Mouse (Mus musculus) spleen, adult 12 weeks (tissue): ENCODE measurements around the gene Dpy19l2.
"Not testable (repeated sequence)": the region's sequence is repeated elsewhere in the genome, so short reads cannot be mapped to it uniquely, and the experiment has no call there.

Experiments used
- DNase-seq: peaks from one replicate; pipeline ENCODE4 v3.0.0; 2022; ENCODE audit warnings: low spot score

Dpy19l2 gene

DNA sequence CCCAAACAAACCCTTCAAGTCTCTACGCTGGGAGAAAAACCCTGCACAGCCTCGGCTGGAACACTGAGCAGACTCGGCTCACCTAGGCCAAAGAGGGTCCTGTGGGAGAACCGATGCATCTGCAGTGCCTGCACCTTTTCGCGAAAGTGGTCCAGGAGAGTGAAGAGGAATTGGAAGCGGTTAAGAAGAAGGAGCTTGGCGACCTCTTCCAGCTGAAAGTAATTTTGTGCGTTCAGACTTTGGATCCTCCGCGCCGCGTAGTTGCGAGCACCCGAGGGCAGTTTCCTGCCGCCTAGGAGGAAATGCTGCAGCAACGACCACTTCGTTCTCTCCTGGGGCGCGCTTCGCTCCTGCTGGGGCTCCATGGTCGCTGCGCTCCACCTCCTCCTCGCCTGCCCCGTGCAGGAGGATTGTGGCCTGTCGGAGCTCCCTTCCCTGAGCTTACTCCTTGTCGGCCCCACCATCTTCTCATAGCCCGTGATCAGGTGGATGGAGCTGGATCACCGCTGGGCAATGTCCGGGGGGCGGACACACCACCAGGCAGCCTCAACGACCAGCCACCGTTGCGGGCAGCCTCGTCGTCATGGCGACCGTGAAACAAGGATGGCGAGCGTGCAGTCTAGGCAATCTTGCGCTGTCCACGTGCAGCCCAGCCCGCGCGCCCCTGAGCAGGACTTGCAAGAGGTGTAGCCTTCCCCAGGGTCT, at the start of gene Dpy19l2:
Gene Dpy19l2 (minus strand): TSS at position 594 of the 705 bp plus-strand sequence.
- DNase-seq, result no peak

DNA sequence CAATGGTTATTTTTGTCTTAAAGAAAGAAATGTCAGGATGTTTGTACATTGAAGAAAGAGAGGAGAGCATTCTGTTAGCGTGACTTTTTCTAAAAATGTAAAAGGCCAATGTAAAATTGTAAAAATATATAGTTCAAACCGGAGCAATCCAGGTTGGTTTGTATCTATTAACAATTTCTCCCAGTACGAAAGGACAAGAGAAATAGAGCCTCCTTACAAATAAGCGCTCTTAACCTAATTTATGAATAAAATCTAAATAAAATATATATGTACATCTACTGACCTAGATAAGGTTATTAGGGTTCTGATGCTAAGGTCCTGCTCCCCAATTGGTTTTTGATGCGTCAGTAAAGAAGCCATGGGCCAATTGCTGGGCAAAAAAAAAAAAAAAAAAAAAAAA, 48.9 kb upstream of the Dpy19l2 start:
- DNase-seq, result no peak

DNA sequence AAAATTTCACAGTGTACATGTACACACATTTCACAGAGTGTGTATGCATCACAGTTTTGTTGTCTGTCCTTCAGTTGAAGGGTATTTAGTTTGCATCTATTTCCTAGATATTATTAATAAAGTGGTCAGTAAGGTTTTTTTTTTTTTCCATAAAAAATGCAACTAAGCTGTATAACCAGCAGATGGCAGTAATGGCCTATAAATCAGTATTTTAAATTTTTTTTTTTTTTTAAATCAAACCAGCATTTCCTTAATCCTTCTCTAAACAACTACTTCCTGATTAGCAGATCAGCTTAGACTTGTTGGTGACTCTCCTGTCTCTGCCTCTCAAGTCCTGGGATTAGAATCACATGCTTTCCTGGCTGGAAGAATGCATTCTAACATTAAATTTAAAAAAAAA, 5.2 kb upstream of the Dpy19l2 start:
- DNase-seq, result no peak

DNA sequence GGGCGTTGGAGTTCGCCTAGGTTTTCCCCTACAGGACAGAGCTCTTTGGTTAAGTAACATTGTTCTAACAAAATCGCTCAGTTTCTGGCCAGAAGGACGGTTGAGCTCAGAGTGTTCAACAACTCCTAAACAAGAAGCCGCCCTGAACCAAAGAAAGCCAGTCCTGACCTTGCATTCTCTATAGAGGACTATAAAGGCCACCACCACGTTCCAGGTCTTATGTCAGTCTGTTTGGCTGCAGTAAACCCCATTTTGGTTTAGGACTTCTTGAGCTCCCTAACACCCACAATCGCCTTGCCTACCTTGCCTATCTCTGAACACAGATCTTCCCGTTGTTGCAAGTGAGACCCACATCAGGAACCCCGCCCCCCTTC, 299 bp upstream of the Dpy19l2 start:
- no peak for DNase-seq

DNA sequence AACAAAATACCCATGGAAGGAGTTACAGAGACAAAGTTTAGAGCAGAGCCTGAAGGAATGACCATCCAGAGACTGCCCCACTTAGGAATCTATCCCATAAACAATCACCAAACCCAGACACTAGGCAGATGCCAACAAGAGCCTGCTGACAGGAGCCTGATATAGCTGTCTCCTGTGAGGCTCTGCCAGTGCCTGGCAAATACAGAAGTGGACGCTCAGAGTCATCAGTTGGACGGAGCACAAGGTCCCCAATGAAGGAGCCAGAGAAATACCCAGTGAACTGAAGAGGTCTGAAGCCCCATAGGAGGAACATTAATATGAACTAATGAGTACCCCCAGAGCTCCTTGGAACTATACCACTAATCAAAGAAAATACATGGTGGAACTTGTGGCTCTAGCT, 58.8 kb downstream of the Dpy19l2 start:
- DNase-seq, result not testable (repeated sequence)

DNA sequence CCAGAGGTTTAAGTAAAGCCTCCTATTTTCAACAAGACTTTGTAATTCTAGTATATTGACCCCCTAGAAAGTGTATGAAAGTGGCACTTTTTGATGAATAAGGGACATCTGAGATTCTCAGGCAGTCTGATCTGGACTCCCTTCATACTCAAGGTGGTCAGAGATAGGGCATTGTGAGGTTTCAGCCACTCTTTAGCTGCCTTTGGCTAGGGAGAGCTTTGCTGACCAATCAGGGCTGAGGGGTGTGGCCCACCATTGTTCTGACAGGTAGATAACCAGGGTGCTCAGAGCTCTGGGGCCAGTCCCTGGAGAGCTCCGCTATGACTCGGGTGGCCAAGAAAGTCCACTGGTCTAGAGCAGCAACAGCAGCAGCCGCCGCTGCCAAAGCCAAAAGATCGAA, 71.2 kb downstream of the Dpy19l2 start, which contains the start of gene Cypt4:
Gene Cypt4 (plus strand): TSS at position 301 of the 400 bp plus-strand sequence.
- DNase-seq, result no peak

GRCm38 (mm10) chr9:24538159-24538558, 157.9 kb downstream of the Dpy19l2 start:
- no peak for DNase-seq

- no peak for DNase-seq
Measured at GRCm38 (mm10) chr9:24516575-24517139, 179.4 kb downstream of the Dpy19l2 start.

DNA sequence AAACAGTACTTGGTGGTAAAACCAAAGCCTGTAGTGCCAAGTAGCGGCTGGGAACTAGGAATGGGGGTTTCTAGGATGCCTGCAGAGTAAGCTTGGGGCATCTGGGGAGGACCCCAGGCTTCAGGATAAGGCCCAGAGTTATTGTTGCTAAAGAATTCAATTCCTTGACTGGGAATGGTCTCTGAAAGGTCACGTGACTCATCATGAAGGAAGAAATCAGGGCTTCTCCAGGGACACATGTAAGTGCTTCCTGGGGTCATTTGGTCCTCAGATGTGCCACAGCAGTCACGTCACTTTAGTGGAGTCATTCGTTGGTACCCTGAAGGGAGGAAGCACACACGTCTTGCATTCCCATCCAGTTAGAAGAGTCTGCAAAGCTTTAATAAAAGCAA, 182.0 kb downstream of the Dpy19l2 start:
- no peak for DNase-seq

- DNase-seq, result no peak
Measured at GRCm38 (mm10) chr9:24513290-24514077, 182.6 kb downstream of the Dpy19l2 start.

- DNase-seq, result no peak
Measured at GRCm38 (mm10) chr9:24512121-24512539, 184.0 kb downstream of the Dpy19l2 start.

DNA sequence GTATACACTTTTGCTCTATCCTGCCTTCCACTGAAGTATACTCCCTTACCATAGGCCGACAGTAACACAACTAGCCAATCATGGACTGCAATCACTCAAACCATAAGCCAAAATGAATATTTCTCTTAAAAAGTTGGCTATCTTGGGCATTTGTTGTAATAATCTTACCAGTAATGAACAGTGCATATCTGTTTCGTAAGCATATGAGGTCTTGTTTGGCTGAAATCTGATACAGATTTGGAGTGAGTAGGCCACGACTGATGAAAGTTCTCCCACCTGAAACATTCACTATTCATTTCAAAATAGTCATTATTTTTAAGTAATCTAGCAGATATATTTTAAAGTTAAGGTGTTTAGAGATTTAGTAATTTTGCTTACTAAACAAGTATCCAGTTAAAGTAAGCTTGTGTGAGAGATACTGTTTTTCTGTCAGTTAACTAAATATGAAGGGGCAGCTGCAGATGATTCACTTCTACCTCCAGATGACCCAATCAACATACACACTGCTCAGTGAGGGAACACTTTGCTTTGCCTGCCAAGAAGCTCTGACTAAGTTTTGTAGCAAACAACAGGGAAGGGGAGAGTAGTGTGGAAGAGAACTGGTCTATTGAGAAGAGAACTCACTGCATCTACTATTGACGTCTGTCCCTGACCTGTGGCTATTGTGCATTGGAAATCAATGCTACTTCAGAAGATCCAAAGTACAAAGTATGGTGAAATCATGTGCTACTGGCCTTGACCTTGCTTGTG, 184.5 kb downstream of the Dpy19l2 start:
- DNase-seq, result no peak

- no peak for DNase-seq
Measured at GRCm38 (mm10) chr9:24508880-24509279, 187.2 kb downstream of the Dpy19l2 start.
